9 mouse cellular contexts compared by ENCODE assay signal in genomic region chr10:78540943-78541342, GRCm38 (mm10). TPM values are rescaled to one million over a fixed set of nuclear protein-coding genes. Genes with fewer than 3 reads are reported as not detected.
DNase-seq lines count a peak whose midpoint lies in the region; TF ChIP-seq lines count a peak whose summit lies in the region.
"Had no signal": no experiment of that assay in that cellular context is flagged by ENCODE, and none has a peak within 500 bp of the region (broad histone marks: within the 10 kb centered on the region; RNA-seq: fewer than 3 reads in every experiment).

No protein-coding gene starts in this region.

- H3K27ac ChIP-seq in cortical plate, adult 2 months (ENCODE audit: insufficient read depth, low read length): no peak overlapping the region
- H3K27ac ChIP-seq: lung, embryonic 15.5 days had no signal

- DNase-seq in embryo, embryonic 10 days (ENCODE audit: low spot score): peak; percentile 16
- no peak for DNase-seq in embryo, embryonic 9.5 days (ENCODE audit: extremely low spot score)
- DNase-seq in right cerebral cortex, postnatal 4 days: peak; percentile 10
- no peak for DNase-seq in right cerebral cortex, postnatal 36 days (ENCODE audit: low spot score in 2 of 2)
- DNase-seq in layer of hippocampus, adult 9-10 months (ENCODE audit: low spot score): peak; percentile 0
- peak; percentile 75 for DNase-seq in thymus, postnatal 14 days
- no peak for DNase-seq in urinary bladder, adult 18-20 months (ENCODE audit: low spot score in 2 of 2)

- no peaks in the 10 kb centered on the region for H3K4me1 ChIP-seq in cortical plate, adult 2 months (ENCODE audit: control insufficient read depth, insufficient read depth, low read length)
- H3K4me1 ChIP-seq: lung, embryonic 15.5 days had no signal

- no peak for TF ChIP-seq POLR2A in cortical plate, adult 2 months (IDR thresholded peaks at IDR 0.05; ENCODE audit: extremely low read depth, insufficient read depth, low read length)

- TF ChIP-seq CTCF in cortical plate, adult 2 months (IDR thresholded peaks at IDR 0.05; ENCODE audit: extremely low read depth, insufficient read depth, low read length): peak; percentile 30

- no peak overlapping the region for H3K4me3 ChIP-seq in cortical plate, adult 2 months (ENCODE audit: insufficient read depth, low read length)
- H3K4me3 ChIP-seq: lung, embryonic 15.5 days had no signal

RNA-seq across cellular contexts. Expression of gene Olfr1358, which starts 23.7 kb away (rescaled TPM):
- not detected in 2 replicates for polyA plus RNA-seq in cortical plate, adult 2 months (2012; rRNA removed)
- polyA plus RNA-seq: lung, embryonic 15.5 days had no signal

RNA-seq across cellular contexts. Expression of gene Ilvbl, which starts 33.2 kb away (rescaled TPM):
- 41.1 and 41.2 TPM in 2 replicates for polyA plus RNA-seq in cortical plate, adult 2 months (2012; rRNA removed)

RNA-seq across cellular contexts. Expression of gene Syde1, which starts 50.8 kb away (rescaled TPM):
- polyA plus RNA-seq in cortical plate, adult 2 months (2012; rRNA removed): 8.9 and 9.3 TPM in 2 replicates

Comparison
In these comparisons a context has a peak if more than half of its experiments do, and no peak if none do; other contexts are left out.
1. DNase-seq: peak in embryo, embryonic 10 days (single experiment), right cerebral cortex, postnatal 4 days (single experiment), layer of hippocampus, adult 9-10 months (single experiment) and thymus, postnatal 14 days (single experiment); none in embryo, embryonic 9.5 days (single experiment), right cerebral cortex, postnatal 36 days (0 of 2) and urinary bladder, adult 18-20 months (0 of 2).